Mouse (Mus musculus): ENCODE measurements around the gene Adnp.
A peak's percentile ranks its signal among the peaks of the same experiment; 100 is the strongest.
"Not testable (repeated sequence)": the region's sequence is repeated elsewhere in the genome, so short reads cannot be mapped to it uniquely, and the experiment has no call there.

Gene Adnp

DNA sequence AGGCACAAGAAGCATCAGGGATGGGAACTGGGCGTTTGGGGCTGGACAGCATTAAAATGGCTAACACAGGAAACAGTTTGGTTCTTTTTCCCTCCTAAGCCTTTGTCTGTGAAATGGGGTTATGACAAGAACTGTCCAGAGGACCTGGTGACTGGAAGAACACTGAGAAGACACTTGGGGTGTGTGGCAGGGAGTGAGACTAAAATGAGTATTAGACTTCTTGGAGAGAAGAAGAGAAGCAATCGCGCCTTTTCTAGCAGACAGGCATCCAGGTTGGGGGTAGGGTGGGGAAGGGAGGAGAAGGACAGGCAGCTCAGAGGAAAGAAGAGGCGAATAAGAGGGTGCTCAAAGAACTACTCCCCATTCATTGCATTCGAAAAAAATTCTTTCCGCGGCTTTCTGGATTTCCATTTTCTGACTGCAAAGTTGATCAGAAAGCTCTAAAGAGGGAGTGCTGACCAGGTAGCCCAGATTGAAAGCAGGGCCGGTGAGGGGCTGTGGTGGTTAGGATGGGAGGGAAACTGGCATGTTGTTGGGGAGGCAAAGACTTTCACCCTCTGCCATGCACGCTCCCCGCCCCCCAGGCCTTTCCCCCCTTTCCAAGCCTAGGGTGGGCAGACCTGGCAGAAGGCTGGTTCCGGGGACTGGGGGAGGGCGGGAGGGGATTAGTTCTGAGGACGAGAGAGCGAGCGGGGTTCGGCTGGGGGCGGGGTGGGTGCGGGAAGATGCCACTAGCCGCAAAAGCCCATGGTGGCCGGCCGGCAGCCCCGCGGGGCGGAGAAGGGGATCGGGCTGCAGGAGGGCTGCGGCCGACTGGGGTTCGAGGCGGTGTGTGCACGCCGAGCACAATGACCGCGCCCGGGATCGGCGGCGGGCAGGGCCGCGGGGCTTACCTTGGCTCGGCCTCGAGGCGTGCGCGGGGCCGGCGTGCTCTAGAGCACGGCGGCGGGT lies 956 bp downstream of the Adnp start:
- peak; percentile 41 for DNase-seq (ENCODE audit: low spot score)

DNA sequence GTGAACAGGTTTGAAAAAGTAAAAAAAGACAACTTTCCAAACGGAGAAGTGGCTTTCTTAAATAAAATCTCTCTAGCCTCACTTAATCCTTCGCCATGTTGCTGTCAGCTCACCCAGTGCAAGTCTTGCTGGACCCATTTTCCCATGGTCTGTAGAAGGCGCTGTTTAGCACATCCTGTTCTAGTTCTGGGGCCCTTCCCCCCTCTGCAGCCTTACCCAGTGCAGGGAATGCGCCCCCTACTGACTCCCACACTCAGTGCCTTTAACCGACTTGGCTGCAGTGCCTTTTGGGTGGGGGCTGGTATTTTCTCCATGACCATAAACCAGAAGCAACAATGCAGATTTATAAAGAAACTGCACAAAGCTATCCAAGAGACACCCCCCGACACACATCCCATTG lies 1.6 kb downstream of the Adnp start:
- peak; percentile 95 for DNase-seq (ENCODE audit: low spot score)

DNA sequence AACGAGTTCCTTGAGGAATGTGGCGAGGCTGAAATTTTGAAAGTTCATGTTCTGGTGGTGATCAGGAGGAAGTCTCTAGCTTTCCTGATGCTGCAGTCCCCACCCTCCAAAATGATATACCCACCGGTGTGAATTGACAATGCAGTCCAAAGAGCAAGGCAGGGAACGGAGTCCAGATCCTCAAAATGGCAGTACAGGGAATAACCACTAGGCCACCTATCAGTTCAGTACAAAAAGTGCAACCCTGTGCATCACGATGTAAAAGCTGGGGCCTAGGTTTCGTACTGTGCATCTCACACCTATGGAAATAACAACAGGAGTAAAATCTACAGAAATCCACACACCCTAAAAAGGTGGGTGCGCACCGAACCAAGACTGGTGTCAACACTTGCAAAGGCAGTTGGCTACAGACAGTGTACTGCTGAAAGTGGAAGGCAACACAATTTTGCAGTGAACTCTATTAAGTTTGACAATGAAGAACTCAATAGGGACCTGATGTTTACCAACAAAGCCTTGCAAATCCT lies 2.4 kb downstream of the Adnp start:
- no peak for DNase-seq (ENCODE audit: low spot score)

DNA sequence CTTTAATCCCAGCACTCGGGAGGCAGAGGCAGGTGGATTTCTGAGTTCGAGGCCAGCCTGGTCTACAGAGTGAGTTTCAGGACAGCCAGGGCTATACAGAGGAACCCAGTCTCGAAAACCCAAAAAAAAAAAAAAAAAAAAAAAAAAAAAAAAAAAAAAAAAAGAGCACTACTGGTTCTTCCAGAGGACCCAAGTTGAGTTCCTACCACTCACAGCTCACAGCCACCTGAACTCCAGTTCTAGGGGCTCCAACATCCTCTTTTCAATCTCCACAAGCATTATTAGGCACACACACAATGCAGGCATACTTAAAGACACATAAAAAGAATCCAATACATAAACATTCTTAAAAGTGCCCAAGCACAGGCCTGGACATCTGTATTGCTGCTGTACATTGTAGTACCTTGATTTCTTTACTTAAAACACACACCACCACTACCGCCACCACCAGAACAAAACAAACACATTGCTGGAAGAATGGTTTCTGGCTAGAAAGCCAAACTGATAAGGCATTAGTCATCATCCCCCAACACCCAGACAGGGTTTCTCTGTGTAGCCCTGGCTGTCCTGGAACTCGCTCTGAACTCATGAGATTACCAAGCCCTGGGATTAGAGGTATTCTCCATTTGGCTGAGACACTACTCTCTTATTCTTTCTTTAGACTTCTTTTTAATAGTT lies 6.8 kb downstream of the Adnp start:
- DNase-seq (ENCODE audit: low spot score): no peak

DNA sequence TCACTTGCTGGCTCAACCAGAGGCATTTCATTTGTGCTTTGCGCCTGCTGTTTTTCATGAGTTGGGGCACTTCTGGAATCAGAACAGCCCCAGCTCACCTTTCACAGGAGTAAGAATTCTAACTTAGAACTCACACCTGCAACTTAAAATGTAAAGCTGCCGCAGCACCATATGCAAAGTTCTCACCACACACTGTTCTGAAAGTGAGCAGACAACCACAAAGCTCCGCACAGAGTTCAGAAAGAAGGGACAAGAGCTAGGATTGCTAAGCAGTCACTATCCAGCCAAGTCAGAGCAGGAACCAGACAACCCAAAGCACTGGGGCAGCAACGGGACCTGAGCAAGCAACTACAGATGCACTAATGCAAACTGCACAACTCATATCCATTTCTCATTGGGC lies 7.4 kb downstream of the Adnp start:
- no peak for DNase-seq (ENCODE audit: low spot score)

DNA sequence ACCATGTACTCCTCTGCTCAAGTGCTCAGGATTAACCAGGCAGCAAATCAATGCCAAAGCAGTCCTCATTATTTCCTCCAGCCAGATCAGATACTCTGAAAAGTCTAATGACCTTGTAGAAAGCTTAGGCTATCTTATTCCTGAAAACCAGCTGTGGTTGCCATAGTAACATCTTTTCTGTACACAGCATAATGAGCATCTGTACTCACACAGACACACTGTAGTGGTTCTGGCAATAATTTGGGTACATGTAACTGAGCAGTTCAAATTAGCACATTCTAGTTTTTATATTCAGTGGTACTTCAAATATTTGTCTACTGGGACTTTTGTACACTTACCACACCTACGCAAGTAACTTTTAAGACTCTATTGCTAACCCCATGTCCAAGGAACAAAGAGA lies 8.5 kb downstream of the Adnp start:
- DNase-seq (ENCODE audit: low spot score): no peak

DNA sequence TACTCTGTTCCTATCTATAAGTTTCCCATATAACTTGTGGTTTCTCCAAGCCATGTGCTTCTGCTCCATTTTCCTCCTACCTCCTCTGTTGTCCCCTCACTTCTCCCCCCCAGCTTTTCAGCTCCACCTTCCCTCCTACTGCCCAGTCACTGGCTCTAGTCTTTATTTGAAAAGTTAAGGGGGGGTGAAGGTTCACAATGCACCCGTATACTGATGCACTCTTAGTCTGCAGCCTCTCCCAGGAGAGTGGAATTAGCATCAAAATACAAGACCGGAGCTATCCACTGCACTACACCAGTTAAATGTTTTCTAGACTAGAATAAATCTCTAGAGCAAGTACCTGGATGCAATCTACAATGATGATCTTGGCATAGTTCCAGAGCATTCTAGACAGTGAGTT lies 11.2 kb downstream of the Adnp start:
- DNase-seq (ENCODE audit: low spot score): no peak

DNA sequence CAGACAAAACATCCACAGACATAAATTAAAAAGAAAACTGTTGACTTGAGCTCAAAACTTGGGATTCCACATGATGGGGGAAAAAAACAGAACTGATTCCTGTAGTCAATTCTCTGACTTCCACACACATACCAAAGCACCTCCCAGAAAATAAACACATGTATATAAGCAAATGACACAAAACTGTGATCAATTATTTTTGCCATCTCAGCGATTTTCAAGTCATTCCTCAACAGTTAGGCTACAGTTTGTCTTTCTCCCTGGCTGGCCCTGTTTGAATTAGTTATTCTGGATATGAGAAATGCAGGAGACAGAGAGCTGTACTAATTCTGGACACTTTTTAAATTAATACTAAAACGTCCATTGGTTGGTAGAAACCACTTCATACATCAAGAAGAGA lies 13.2 kb downstream of the Adnp start:
- no peak for DNase-seq (ENCODE audit: low spot score)

DNA sequence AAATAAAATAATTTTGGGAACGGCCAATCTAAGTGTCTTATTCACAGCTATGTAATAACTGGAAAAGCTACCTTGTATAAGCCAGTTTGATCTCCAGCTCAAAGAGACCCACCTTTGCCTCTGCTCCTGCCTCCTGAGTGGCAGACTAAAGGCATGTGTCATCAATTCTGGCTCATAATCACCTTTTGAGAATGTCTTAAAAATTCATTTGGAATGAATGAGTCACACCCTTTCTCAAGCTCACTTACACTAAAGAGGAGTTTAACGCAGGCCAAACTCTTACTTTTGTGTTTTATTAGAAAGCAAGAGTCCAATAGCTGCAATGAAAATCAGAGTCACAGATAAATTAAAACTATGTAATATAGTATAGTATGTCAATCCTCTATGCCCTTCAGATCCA lies 15.1 kb downstream of the Adnp start:
- no peak for DNase-seq (ENCODE audit: low spot score)

DNA sequence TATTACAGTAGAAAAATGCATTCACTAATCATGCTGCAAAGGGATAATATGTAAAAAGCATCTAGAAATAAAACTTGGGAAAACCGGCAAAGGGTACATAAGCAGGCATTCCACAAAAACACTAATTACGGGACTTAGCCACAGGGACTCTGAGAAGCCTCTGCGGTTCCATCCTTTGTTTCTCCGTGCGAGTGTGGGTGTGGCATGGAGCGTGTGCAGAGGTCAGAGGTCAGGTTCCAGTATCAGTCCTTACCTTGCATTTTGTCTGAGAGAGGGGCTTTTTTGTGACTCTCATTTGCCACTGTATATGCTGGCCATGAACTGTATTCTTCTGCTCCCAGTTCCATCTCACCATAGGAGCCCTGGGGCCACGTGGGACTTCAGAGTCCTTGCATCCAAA lies 31.0 kb downstream of the Adnp start:
- no peak for DNase-seq (ENCODE audit: low spot score)

DNA sequence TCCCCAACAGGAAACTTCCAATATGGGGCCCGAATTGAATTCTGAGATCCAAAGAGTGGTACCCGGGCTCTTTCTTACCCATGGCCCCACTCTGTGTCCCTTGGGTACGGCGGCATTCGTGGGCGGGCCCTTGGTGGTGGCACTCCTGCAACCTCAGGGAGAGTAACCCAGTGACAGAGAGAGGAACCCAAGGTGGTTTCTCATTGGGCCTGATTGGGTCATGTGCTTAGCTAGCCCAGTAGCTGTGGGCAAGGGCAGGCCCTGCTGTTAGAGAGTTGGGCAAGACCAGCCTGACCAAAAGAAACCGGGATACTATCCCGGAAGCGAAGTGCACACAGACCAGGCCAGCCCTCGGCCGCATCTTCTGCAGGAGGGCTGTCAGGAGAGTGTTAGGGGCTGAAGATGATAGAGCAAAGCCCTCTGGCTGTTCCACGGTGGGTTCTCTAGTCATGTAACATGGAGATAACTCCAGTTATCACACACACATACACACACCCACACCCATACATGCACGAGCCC lies 36.7 kb downstream of the Adnp start:
- DNase-seq (ENCODE audit: low spot score): peak; percentile 47

DNA sequence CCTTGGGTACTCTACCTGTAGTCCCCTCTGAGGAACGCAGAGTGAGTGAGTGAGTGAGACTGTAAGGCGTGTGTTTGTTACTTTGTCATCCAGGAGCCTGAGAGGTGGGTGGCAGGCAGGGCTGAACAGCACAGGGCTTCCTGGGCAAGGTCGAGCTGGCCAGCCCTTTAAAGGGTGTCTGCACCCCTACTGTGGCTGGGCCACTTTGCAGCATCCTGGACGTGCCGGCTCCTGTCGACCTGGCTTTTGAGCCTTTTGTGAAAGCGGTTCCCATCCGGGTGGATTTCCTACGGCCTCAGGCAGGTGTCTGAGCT lies 37.2 kb downstream of the Adnp start:
- no peak for DNase-seq (ENCODE audit: low spot score)

DNA sequence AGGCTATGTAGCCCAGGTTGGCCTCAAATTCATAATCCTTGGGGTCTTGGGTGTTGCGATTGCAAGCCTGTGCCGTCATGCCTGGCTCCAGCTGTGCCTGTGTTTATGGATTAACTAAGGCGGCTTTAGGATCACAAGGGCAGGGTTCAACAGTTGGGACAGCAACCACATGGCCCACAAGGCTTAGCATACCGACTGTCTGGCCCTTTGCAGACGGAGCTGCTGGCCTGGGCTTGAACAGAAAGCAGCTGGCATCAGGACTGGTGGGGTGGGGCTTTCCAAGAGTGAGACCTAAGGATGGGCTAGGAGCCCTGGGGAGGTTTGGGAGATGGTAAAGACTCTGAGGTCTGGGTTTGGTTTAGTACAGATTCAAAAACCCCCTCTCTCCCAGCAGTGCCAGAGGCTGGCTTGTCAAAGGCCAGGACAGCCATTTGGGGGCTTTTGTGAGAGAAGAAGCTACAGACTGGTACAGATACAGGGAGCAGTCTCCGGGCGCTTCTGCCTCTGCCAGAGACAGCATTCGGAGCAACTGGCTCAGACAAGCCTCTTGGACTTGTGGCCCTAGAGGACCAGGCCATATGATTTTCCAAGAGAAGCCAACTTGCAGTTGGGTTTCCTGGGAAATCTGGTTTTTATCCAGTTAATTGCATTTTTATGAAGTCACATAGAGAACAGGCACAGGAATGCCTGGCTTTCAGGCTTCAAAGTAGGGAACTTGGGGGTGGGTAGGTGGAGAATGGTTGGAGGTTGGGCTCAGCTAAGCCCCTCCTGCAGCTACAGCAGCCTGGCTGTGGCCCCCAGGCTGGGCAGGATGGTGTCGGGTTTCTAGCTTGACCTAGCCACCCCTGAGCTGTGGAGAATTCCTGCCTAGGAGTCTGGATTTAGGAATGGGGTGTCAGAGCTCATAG lies 37.8 kb downstream of the Adnp start:
- DNase-seq (ENCODE audit: low spot score): no peak

DNA sequence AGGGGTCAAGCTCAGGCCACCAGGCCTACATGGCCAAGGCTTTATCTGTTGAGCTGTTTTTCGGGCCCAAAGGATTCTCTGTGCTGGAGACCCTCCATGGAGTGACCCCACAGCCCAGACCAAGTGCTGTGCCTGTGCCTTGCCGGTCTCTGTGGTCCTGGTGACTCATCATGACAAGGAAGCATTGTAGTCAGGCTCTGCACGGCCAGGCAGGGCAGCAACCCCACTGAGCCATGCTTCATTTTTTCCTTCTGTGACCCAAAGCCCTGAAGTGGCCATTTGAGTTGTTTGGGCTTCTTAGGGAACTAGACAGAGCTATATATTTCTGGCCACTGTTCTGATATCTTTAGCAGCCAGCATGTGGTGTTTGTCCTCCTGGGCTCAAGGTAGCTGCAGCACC lies 39.1 kb downstream of the Adnp start:
- no peak for DNase-seq (ENCODE audit: low spot score)

DNA sequence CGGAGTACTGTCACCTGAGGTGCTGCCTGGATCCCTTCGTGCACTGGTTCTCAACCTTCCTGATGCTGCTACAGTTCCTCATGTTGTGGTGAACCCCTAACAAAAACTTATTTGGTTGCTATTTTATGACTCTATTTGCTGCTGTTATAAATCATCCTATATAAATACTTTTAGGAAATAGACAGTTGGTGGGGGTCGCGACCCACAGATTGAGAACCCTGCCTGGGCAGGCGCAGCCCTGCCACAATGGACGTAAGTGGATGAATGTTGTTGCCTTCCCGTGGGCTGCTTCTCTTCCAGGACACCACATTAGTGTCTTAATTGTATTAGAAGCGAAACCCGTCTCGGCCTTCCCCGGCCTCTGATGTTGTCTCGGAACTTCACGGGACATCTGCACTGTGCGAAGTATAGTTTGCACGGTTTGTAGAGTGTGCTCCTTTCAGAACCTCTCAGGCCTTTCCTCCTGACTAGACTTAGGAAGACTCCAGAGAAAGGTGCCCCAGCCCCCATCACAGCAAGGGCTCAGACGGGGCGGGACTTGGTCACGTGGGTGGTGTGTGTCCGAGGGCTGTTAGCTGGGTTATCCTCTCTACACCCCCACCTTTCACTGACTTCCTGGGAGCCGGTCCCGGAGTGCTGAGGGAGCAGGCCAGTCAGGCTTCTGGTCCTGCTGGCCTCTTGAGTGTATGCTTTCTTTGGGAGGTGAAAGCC lies 40.0 kb downstream of the Adnp start:
- DNase-seq (ENCODE audit: low spot score): no peak

DNA sequence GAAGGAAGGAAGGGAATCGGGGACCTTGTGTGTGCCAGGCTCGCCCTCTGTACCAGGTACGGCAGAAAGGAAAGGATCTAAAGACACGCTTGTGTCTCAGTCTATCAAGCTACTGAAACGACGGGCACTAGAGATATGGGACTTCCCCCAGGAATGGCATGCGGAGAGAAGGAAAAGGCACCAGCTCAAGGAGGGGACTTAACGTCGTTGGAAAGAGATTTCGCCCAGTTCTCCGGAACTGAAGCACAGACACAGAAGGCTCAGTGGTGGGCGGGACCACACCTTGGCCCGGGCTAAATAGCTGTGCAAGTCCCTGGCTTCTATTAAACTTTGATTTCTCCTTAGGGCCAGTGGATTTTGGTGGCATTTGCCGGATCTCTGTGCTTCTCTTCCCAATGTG lies 44.9 kb downstream of the Adnp start:
- DNase-seq (ENCODE audit: low spot score): no peak

DNA sequence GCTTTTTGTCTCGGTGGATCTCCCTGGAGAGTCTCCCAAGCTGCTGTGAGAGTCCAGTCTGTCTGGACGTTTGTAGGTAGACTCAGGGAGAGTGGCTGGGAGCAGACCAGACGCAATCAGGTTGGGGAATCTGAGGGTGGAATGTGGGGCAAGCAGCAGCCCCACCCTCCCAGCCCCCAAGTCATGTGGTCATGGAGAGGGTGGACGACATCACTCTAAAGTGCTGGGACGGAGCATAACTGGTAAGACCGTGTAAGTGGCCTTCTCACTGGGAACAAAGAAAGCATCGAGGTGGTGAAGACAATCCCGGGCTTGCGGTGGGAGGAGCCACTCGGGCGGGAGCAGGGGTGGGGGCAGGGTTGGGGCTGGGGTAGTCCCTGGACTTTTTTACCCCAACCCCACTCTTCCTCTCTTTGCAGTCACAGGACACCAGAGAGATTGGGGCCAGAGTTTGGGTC lies 45.4 kb downstream of the Adnp start:
- DNase-seq (ENCODE audit: low spot score): no peak

DNA sequence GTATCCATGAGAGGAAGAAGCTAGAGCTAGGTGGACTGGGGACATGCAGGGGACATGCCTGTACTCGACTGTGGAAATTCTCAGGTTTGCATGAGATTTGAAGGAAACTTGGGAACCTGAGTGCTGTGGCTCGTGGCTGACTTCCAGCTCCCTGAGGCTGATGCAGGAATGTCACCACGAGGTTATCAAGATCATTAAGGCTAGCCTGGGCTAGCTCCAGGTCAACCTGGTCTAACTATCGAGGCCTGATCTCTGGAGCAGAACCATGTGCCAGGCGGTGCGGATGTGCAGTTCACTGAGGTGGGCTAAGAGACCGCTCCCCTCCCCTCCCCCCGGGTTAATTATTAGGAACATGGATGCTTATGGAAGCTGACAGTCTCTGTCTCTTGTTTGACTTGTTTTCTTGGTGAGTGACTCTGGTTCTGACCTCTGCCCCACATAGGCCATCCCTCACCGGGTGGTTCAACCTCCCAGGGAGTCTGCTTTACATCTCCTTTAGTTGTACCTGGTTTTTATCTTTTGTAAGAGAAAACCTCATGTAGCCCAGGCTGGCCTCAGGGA lies 46.5 kb downstream of the Adnp start:
- DNase-seq (ENCODE audit: low spot score): no peak

DNA sequence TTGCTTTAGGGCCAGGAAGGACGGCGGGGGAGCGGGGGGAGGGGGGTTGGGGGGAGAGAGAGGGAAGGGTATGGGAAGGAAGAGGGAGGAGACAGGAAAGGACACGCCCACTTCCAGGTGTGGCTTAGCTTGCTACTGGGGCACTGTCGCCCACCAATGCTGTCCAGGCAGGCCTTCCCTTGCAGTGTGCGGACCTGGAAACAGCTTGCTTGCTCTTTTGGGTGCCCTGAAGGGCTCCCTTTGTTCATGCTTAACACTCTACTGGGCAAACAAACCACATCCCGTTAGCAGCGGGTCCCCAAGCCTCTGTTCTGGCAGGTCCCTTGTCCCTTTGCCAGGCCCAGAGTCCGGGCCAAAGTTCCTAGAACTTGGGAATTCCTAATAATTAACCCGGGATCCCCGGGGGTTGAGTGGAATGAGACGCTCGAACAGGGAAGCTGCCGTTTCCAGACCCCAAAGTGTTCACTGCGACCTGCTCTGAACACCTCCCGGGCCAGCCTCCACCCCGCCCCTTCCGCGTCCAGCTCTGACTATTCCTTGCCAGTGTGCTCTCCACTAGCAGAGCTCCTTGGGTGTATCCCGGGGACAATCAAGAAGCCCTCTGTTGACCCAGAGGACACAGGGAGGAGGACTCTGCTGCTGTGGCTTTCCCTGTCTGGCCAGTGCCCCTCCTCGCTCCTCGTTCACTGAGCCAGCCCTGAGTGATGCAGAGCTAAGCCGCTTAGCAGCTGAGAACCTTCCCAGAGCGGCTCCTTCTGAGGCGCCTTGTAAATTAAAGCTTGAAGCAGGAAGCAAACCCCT lies 47.8 kb downstream of the Adnp start:
- no peak for DNase-seq (ENCODE audit: low spot score)

DNA sequence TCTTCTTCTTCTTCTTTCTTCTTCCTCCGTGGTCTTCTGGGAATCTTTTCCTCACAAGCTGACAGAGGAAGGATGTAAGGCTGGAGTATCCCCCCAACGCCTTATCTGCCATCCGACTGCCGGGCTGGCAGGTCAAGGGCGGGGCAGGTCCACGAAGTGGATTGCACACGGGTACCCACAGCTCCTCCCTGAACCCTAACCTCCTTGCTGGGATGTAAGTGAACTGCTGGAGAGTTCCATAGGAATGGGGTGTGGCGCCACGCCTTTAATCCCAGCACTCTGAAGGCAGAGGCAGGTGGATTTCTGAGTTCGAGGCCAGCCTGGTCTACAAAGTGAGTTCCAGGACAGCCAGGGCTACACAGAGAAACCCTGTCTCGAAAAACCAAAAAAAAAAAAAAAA lies 48.9 kb downstream of the Adnp start:
- DNase-seq (ENCODE audit: low spot score): not testable (repeated sequence)

Data from layer of hippocampus, adult 11-12 months (tissue).